Mouse (Mus musculus): Measurements from ENCODE around the gene Necab3.

Necab3 gene

DNA sequence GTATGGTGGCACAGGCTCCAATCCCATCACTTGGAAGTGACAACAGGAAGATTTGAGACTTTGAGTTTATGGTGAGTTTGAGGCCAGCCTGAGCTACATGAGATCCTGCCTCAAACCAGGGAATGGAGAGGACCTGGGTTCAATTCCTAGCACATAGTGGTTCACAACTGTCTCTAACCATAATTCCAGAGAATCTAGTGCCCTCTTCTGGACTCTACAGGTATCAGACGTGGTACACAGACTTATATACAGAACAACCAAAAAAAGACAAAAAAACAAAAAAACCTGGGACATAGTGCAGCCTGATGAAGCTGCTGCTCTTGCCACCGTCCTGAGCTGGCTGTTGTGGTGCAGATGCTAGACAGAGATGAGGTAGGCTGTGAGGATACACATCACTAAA, 17.1 kb downstream of the Necab3 start:
- no peak for DNase-seq (ENCODE audit: low read depth, low spot score)

DNA sequence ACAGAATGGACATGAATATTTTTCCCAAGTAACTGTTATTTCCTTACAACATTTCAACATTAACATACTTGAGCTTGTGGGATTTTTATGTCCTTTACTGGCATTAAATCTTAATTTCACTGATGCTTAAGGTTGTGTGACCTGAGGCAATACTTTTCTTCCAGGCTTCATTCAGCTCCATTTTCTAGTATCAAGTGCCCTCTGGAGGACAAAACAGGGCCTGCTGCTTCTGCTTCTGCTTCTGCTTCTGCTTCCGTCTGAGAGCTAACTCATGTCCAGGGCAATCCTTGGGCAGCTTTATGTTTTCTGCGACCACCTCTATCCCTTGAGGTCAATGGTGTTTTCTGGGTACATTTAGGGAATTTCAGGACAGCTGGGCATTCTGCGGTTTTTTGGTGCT, 19.0 kb downstream of the Necab3 start:
- DNase-seq (ENCODE audit: low read depth, low spot score): no peak

DNA sequence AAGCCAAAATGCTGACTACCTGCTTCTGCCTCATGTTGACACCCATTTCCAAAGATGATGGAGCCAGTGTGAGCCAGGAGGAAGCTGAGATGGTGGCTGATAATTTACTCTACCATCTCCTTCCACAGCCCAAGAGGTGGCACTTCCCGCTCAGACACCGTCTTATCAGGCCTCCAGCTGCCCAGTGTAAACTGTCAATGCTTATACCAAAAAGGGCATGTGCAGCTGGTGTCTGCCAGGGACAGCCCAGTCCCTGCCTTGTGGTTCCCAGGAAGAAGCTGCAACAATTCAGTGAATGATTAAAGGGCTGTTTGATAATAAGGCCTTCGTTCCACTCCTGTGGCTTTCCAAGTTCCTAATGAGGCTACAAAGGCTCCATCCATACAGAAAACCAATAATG, 20.0 kb downstream of the Necab3 start:
- no peak for DNase-seq (ENCODE audit: low read depth, low spot score)

DNA sequence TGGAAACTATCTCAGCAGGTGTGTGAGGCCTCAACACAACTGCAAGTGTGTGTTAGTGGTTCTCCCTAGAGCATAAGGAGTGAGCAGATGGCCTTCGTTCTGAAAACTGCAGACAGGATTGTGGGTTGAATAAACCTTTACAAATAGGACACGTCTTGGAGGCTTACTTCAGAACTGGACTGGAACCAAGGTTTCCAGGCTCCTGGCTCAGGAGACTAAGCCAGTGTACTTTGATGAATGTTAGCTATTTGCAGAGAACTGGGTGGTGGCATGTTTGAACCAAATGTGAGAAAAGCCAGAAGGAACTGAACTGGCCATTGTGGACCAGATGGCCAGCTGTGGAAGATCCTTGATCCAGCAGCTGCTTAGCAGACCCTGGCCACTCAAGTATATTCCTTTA, 20.4 kb downstream of the Necab3 start:
- DNase-seq (ENCODE audit: low read depth, low spot score): no peak

DNA sequence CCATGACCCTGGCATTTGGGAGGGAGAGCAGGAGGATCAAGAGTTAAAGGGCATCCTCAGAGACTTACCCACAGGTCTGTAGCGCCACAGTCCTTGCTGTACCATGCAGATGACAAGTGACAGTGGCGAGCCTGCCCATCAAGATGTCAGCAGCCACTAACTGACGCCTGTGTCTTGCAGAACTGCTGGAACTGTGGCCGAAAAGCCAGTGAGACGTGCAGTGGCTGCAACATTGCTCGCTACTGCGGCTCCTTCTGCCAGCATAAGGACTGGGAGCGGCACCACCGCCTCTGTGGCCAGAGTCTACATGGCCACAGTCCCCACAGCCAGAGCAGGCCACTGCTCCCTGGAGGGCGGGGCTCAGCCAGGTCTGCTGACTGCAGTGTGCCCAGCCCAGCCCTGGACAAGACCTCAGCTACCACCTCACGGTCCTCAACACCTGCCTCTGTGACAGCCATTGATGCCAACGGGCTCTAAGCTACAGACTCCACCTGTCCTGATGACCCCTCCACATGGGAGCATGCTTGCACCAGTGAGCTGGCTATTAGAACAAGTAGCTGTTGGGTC, 23.9 kb downstream of the Necab3 start:
- no peak for DNase-seq (ENCODE audit: low read depth, low spot score)

DNA sequence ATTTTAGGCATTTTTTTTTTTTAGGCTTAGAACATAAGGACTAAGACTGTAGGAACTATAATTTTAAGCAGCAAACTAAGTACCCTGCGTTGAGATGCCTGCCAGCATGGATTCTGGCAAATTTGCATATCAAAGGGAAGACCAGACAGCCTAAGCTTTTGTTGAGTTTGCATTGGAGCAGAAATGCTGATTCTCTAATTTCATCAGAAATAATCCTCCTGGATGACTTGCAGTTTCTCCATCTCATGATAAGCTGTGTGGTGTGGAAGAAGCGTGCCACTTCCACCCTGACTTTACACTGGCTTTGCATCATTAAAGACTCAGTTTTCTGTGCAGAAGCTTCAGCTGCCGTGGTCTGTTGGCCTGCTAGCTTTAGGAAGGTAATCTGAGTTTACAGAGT, 25.8 kb downstream of the Necab3 start:
- DNase-seq (ENCODE audit: low read depth, low spot score): no peak

DNA sequence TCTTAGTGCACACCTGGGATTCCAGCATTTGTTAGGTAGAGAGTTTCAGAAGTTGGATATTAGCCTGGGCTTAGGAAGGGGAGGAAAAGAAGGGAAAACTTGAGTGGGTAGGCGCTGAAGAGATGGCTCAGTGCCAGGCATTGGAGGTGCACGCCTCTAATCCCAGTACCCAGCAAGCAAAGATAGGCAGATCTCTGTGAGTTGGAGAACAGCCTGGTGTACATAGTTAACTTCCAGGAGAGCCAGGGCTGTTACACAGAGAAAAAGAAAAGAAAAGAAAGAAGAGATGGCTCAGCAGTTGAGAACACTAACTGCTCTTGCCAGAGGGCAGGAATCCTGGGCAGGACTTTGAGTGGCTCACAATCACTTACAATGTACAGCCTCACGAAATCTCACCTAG, 32.2 kb downstream of the Necab3 start:
- no peak for DNase-seq (ENCODE audit: low read depth, low spot score)

DNA sequence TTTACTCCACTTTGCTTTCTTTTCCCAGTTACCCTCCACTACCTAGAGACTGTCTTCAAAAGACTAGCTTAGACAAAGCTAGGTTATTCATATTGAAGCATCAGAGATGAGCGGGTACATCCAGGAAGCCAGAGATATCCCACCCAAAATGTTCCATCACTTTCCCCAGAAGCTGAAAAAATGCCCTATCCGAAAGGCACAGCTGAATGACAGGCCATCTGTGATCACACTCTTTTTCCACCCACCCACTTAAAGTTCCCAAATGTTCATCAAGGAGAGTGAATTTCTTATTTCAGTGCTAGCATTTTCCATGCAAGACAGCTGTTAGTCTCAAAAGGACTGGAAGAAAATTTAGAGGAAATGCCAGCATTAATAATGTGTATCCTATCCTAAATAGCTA, 33.4 kb downstream of the Necab3 start:
- DNase-seq (ENCODE audit: low read depth, low spot score): no peak

DNA sequence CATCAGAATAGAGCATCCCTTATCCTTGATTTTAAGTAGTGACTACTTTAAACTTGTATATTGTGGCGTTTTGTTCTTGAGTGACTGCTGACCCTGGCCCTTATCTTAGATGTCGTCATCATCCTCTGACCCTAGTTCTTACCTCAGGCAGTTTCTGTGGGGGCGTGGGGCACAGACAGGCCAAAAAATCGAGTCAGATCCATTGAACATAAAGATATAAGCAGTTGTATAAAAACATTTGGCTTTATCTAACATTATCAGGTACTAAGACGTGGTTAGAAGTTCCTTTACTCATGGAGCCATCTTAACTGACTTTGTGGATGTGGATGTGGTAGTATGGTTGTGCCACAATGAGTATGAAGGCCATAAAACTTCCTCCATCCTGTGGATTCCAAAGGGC, 36.4 kb downstream of the Necab3 start:
- DNase-seq (ENCODE audit: low read depth, low spot score): no peak

DNA sequence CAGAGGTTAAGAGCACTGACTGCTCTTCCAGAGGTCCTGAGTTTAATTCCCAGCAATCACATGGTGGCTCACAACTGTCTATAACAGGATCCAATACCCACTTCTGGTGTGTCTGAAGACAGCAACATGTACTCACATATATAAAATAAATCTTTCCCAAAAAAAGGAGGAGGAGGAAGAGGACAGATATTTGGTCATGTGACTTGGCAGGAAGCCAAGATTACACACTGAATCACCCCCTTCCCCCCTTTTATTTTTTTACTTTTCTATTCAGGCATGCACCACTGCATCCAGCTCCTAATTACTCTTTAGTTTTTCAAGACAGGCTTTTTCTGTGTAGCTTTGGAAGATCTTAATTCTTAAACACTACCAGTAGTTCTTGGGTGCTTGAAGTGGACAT, 37.2 kb downstream of the Necab3 start:
- no peak for DNase-seq (ENCODE audit: low read depth, low spot score)

DNA sequence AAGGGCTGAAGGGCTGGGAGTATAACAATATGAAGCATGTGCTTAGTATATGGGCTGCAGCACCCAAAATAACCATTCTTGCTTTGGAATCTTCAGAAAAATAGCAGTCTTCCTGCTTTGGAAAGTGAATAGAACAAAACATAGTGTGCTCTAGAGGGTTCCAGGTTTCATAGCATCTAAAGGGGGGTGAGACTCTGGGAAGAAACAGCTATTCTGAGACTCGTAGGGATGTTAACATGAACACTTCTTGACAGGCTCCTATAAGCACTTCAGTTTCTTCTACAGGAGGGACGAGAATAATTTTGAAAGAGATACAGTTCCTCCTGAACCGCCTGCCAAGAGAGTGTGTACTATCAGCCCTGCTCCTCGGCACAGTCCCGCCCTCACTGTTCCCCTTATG, 41.3 kb downstream of the Necab3 start:
- DNase-seq (ENCODE audit: low read depth, low spot score): no peak

DNA sequence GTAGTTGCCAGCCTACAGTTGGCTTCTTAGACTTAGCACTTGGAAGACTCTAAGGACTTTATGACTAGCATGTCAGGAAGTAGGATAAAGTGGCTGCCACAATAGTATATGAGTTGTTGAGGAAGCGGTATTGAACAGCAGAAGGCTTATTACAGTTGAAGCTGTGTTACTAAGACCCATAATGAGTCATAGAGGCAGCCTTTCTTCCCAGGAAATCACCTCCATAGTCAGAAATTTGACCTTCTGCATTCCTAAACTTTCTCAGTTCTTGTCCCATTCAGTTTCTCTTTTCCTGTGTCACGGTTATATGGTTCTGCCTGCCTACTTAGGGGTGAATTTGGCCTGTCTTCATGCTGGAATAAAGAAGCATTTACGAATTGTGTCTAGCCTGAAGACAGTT, 41.7 kb downstream of the Necab3 start:
- DNase-seq (ENCODE audit: low read depth, low spot score): no peak

DNA sequence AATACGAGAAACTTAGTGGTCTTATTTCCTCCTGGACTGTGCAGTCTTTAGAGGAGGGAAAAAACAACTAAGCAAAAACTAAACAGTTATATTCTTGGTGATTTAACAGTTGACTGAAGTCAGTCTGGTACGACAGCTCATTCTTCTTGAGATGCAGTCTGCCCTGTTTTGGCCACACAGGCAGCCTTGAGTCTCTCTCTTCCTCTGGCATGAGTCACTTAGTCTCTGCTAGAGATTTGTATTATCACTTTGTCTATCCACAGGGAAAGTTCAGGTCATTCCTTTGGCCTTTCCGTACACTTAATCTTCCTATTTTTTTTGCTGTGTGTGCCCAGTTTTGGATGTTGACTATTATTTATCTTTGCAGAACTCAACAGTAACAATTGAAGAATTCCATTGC, 48.5 kb downstream of the Necab3 start:
- DNase-seq (ENCODE audit: low read depth, low spot score): no peak

DNA sequence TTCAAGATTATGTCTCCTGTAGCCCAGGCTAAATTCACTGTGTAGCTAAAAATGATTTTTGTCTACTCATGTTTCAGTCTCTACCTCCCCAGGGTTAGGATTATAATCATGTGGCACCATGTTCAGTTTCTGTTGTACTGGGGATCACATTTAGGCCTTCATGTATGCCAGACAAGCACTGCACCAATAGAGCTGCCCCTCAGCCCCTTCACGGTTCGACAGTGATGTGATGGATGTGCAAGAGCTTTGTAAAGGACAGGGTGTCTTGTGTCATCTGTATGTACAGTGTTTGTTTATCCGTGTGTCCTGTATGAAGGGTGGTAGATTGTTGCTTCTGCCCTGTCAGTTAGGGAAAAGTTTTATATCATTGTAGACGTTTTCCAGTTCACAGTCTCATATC, 50.2 kb downstream of the Necab3 start:
- no peak for DNase-seq (ENCODE audit: low read depth, low spot score)

DNA sequence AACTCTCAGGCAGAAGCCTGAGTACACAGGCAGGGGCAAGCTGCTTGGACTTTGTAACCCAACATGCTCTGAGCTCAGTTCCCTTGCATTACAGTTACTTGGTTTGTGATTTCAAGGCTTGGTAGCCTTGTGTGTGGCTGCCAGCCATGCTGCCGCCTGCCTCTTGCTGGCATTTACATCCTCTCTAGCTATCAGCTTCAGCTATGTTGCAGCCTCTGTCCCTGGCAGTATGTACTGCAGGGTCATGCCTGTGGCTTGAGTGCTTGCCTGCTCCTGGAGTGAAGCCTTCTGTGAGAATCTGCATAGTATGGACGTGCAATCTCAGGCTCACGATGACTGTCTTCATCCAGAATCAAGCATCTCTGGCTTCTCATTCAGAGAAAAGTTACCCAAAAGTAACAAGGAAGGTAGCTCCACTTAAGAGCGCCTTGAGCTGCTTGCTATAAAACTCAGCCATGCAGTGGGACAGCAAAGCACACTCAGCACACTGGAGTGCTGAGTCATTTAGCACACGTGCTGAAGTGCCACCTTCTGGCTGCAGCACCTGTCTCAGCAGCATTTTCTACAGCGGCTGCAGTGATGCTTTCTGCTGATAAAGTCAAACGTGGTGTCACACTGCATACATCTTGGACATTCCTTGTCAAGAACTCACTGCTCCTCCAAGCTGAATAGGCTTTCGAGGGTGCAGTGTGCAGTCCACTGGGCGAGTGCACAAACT, 51.0 kb downstream of the Necab3 start:
- no peak for DNase-seq (ENCODE audit: low read depth, low spot score)

DNA sequence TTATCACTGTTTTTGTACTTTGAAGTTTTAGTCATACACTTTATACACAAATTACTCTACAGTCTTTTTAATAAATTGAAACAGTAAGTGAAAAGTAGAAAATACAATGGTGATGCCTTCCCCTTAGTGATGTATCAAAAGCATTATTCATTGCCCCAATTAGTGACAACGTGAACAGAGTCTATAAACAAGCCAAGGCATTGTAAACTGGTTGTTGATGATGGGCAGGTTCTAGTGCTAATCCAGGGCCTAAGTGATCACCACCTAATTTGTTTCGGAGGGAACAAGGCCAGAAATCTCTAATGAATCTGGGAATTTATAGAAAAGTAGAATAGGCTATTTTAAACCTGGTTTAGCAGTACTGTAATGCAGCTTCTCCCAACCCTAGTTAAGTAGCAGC, 51.6 kb downstream of the Necab3 start:
- DNase-seq (ENCODE audit: low read depth, low spot score): no peak

DNA sequence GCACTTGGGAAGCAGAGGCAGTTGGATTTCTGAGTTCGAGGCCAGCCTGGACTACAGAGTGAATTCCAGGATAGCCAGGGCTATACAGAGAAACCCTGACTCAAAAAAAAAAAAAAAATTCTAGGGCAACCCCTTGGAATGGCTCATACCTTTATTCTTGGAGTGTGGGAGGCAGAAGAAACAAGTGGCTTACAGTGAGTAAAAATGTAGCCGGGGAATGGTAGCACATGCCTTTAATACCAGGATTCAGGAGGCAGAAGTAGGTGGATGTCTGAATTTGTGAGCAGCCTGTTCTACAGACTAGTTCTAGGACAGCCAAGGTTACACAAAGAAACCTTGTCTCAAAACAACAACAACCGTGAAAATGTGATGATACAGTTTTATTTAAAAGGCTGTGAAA, 57.9 kb downstream of the Necab3 start:
- no peak for DNase-seq (ENCODE audit: low read depth, low spot score)

DNA sequence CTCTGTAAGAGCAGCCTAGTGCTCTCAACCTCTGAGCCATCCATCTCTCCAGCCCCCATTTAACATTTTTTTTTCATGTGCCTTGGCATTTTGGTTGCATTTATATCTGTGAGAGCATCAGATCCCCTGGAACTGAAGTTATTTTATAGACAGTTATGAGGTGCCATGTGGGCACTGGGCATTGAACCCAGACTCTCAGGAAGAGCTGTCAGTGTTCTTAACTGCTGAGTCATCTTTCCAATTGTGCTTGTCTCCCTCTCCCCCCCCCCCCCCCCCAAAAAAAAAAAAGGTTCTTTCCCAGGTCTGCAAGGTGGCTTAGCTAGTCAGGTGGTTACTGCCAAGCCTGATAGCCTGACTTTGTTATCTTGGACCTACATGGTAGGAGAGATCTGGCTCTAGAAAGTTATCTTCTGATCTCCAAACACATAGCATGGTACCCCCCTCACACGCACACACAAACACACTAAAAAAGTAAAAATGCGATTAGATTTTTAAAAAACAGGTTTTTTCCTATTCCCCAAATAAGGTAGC, 58.9 kb downstream of the Necab3 start:
- DNase-seq (ENCODE audit: low read depth, low spot score): no peak

DNA sequence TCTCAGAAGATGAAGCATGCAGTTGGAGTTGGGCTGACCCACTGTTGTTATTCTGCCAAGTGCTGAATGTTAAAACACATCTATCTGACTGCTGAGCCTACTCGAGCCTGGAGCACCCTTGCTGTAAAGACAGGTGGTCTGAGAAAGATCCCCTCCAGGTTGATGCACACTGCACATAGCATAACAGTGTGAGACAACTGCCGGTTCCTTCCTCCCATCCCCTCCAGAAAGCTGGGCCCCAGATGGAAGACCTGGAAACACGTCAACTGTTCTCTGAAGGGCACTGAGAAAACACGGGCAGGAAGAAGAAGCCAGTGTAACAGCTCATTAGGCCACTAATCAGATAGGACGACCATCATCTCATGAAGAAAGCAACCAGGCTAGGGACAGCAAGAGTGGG, 60.1 kb downstream of the Necab3 start:
- no peak for DNase-seq (ENCODE audit: low read depth, low spot score)

DNA sequence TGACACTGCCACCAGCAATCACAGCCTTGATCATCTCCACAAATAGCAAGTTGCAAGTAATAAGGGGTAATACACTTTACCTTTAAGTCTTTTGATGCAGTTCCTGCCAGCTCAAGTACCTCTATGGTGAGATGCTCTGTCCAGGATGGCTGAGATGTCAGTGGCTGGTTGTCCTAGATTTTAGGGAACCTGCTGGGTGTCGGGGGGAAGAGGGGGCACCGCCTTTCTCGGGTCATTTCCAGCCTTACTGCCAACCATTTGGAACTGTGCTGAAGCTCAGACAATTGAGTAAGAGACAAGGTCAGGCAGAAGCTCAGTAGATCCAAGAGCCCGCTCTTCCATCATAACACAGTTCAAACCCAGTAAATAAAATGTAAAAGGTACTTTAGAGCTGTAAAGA, 63.7 kb downstream of the Necab3 start:
- DNase-seq (ENCODE audit: low read depth, low spot score): no peak
